Mouse (Mus musculus) layer of hippocampus, postnatal 25 days (tissue): ENCODE results near the gene Tns3. TPM values are rescaled to one million over a fixed set of nuclear protein-coding genes. Genes with fewer than 3 reads are reported as not detected.

Experiments
- DNase-seq, 2 experiments: peaks; one replicate each; pipeline ENCODE4 v3.0.0; 2022; ENCODE audit warnings: mixed read lengths in 2 of 2, low spot score in 1 of 2; ENCODE audit errors: extremely low spot score in 1 of 2
- total RNA-seq, 2 experiments: library from RNA; stranded (reverse); gene quantifications; 2 replicates each; pipeline ENCODE4 v1.2.3; 2021

The Tns3 gene
- total RNA-seq, 2 experiments from 2014 or later, result 46.6 to 53.2 TPM

GRCm38 (mm10) chr11:8681356-8681755 is 17.0 kb upstream of the Tns3 start:
- DNase-seq, result no peak

DNA sequence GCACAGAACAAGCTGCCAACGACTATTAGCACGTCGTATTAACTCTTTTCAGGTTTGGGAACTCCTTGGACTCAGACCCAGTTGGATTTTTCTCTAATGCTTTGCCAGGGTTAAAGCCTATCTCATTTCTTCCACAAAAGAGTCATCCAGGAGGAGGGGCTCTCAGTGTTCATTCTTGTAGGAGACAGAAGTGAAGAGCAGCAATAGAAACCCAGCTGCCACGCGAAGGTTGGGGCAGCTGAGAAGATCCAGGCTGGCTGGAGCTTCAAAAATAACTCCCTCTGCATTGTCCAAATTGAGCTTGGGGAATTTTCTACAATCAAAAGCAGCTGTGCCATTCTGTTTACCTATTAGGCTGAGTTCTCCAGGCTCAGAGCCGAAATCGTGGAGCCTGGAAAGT is 16.3 kb upstream of the Tns3 start:
- no peak for DNase-seq

- DNase-seq, result no peak
Measured at GRCm38 (mm10) chr11:8679221-8679620, 14.9 kb upstream of the Tns3 start.

DNA sequence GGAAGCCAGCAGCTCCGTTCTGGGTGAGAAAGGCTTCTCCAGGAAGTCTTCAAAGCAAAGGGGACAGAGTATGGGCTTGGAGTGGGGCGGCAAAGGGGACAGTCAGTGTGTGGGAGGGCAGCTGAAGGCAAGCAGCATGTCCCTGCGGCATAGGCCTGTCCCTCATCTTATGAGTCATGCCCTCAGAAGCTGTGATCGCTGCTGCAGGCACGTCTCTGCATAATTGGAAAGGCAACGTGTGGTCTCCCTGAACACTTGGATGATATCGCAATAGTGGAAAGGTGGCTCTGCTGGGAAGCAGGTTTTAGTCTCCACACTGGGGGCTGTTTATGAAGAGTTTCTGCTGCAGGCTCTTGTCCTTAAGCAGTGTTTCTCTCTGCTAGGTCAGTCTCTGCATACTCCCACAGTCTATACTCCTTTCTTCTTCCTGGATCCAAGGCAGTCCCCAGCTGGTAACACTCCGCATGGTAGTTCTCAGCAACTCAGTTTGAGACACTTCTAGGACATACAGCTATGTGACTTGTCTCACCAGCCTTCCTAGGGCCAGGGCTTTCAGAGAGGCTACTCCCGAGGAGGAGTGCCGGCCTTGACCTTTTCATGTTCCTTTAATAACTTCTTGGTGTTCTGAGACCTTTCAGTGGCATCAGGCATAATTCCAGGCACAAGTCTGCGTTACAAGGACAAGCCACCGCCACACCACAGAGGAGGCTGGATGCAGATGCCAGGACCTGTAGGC is 14.1 kb upstream of the Tns3 start:
- no peak for DNase-seq

GRCm38 (mm10) chr11:8675701-8676474 is 11.6 kb upstream of the Tns3 start:
- DNase-seq, result no peak

DNA sequence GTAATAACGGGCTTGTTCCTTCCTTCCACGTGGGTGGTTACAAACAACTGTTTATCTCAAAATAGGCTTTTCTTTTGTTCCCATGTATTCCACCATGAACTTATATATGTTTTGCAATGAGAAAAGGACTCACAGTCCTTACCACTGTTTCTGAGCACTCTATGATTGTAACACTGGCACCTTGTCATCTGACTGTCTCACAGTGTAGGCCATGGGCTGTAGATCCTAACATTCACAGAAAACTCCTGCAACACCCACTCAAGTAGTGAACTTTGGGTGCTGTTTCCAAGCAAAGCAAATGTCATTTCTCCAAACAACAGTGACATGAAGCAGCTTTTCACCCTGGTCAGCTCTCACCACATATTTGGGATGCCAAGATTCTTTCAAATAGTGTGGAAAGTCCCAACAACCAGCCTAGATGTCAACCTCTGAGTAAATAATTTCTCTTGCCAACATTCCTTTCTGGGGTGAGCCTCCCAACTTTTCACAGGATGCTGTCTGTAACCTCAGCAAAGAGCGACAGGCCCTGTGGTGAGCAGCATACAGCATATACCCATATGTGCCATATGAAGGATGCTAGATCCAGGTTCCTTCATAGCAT is 10.3 kb upstream of the Tns3 start:
- no peak for DNase-seq

DNA sequence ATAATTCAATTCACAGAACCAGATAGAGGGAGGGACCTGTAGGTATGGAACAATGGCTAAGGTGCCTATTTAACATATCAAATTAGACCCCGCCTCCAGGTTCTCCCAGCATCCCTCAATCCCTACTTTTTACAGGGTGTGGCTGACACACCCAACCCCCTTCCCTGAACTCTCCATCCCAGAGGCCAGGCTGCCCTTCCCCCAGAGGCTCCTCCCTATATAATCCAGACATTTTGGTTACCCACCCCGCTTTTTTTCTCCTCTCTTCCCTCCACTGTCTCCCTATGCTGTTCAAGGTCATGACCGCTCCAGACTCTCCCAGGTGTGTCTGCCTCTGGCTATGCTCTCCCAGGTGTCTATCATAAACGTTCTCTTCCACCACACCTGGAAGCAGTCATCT is 7.4 kb upstream of the Tns3 start:
- no peak for DNase-seq

- DNase-seq, result no peak
Measured at GRCm38 (mm10) chr11:8669138-8669537, 4.8 kb upstream of the Tns3 start.

DNA sequence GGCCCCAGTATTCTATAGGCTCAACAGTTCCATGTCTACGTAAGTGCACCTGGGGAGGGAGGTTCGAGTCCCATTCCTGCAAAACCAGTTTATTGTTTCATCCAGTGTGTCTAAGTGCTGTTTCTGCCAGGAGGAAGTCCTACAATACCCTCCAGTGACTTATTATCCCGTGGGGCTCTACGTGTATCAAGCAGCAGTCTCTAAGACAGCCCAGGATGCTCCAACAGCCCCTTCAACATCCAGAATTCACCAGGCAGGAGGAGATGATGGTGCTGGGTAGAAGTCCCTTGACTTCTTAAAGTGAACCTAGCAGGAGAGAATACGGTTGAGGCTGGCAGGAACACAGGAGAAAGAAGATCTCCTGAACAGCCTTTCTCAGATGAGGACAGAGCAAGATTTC is 462 bp upstream of the Tns3 start:
- no peak for DNase-seq

GRCm38 (mm10) chr11:8663444-8664392 is 617 bp downstream of the Tns3 start:
- peak in 1 of 2 experiments; percentile 25 for DNase-seq

- DNase-seq, result no peak
Measured at GRCm38 (mm10) chr11:8662706-8663429, 1.5 kb downstream of the Tns3 start.

DNA sequence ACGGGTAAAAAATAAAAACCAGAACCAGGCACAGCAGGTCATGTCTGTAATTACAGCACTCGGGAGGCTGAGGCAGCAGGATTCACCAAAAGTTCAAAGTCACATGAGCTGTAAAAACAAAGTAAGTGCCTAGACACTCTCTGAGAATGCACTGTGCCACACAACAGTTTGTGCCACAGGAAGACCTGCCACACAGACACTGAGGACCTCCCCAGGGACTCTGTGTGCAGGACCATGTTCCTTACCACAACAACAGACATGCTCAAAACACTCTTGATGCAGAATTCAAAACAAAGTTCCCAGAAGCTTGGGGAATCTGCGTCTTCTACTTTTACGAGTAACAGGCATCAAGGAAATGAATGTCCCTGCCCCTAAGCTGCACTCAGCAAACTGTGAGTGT is 3.4 kb downstream of the Tns3 start:
- DNase-seq, result no peak

- no peak for DNase-seq
Measured at GRCm38 (mm10) chr11:8659851-8660250, 4.5 kb downstream of the Tns3 start.

- DNase-seq, result no peak
Measured at GRCm38 (mm10) chr11:8659061-8659460, 5.3 kb downstream of the Tns3 start.

GRCm38 (mm10) chr11:8657493-8657892 is 6.8 kb downstream of the Tns3 start:
- DNase-seq, result no peak

DNA sequence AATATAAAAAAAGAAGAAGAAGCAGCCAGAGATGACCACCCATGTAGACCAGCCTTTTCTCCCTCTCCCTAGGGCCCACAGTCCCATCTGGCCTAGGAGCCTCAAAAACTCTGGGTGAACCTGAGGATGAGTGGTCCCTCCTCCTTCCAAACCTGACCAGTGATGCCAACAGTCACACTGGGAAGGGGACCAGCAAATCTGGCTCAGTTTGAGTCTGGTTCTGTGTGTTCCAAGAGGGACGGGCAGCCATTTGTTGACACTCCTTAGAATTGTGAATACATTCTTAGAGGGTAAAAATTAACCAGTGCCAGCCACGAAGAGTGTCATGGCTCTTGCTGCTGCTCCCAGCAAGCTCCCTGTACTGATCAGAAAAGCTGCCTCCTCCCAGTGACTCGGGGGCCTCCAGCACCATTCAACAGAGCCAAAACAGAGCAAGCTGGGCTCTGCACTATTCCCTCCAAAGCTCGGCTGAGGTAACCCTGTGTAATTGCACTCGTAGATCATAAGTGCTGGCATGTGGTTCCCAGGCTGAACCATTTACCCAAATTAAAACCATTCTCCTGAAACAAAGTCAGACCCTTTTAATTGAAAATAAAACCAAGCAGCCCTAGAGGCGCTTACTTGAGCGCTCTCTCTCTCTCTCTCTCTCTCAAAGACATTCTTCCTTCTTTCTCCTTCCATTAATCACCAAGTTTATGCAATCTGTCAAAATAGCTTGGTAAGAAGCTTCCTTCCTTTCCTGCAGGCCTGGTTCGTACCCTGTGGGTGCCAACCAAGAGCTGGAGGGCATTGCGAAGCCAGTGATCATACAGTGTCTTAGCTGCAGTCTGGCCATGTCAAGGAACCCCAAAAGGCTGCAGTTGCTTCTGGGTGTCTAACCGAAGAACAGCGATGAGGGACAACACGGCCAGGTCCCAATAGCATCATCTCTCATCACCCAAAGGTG is 7.6 kb downstream of the Tns3 start:
- DNase-seq, result no peak

DNA sequence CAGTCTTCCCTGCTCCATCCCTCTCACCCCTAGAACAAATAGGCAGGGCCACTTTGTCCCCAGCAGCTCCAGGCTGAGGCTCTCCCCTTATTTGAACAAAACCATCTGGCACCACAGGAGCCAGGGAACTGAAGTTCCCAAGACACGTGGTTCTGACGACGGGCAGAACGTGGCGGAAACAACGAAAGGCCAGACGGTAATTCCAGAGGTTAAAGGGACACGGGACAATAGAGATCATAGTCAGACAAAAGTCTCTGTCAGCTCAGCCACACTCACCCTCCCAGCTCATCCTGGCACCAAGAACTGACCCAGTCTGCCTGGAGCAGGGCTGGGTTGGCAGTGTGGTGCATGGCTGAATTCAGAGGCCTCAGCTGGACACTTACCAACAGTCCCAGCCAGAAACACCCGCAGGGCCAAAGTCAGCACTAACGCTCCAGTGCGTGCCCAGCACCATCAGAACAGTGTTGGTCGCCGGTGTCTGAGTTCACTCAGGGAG is 10.5 kb downstream of the Tns3 start:
- no peak for DNase-seq

GRCm38 (mm10) chr11:8652792-8653645 is 11.3 kb downstream of the Tns3 start:
- DNase-seq, result no peak
